Mouse (Mus musculus): ENCODE results near the gene Ccdc88c.
A peak's percentile ranks its signal among the peaks of the same experiment; 100 is the strongest.

Ccdc88c gene

DNA sequence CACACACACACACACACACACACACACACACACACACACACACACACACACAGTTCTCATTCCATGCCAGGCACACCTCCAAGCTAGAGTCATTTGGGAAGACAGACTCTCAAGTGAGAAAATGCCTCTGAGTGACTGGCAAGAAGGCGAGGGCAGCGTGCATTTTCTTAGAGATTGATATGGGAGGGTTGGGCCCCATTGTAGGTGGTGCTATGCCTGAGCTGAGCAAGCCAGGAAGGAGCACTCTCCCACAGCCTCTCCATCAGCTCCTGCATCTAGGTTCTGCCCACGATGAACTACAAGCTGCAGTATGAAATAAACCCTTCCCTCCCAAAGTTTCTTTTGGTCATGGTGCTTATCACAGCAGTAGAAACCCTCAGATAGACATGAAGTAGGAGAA lies 63.6 kb downstream of the Ccdc88c start:
- DNase-seq, result no peak

DNA sequence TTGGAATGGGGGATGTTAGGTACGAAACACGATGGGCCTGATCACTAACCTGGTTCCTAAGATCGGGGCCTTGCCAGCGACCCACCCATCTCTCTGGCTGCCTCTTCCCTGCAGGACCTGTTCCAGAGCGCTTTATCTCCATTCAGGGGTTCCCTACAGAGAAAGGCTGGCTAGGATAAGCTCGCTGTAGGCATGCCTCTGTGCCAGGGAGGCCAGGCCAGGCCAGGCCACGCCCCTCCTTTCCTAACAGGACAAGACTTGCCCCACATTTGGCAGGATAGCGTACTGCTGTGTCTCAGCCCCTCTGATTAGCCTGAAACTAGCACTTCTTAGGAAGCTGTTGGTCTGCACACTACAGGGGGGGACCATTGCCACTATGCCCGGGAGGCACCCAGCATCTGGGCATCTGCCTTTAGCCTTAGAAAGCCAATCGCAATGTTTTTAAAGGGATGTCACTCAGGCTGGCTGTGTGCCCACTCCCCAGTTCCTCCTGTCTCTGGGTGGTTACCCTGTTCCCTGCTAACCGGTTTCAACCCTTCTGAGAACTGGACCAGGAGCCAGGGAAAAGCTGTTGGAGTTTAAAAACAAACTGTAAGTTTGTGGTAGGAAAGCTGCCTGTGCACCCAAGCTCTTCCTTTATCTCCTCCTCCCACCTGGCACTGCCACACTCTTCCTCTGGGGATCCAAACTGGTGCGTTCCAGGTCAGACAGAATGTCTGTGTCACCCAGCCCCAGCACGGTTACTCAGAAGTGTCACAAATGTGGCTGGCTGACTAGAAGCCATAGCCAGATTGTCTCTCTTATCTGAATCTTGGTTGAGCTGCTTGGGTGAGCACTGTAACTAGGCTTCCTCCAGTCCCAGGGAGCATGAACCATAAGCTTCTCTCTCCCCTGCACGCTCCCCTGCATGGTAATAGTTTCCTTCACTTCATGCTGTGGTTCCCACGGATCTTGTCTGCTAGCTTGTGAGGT lies 69.9 kb downstream of the Ccdc88c start:
- DNase-seq, result no peak

DNA sequence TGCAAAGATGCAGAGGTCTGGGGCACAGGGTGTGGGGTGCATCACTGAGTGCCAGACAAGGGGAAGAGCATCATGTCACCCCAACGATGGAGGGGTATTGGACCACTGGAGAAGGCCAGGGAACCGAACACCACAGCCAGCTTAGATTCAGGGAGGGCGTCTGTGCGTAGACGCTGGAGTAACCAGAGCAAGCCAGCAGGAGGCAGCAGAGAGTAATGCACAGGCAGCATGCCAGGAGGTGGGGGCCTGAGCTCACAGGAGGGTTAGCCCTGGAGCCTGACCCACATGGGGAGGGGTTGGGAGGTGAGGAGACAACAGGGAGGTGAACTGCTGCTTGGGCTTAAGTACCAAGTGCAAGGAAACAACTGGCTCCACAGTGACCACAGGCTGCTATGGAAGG lies 70.8 kb downstream of the Ccdc88c start:
- DNase-seq, result peak; percentile 77

- no peak for DNase-seq
These were observed 71.6 kb downstream of the Ccdc88c start for GRCm38 (mm10) chr12:100957257-100957656.

GRCm38 (mm10) chr12:100956825-100957224 lies 72.0 kb downstream of the Ccdc88c start:
- no peak for DNase-seq

- DNase-seq, result no peak
These were observed 72.8 kb downstream of the Ccdc88c start for GRCm38 (mm10) chr12:100956028-100956427.

GRCm38 (mm10) chr12:100953926-100954325 lies 74.9 kb downstream of the Ccdc88c start:
- no peak for DNase-seq

- DNase-seq, result peak; percentile 83
These were observed 76.5 kb downstream of the Ccdc88c start for GRCm38 (mm10) chr12:100952193-100952931.

DNA sequence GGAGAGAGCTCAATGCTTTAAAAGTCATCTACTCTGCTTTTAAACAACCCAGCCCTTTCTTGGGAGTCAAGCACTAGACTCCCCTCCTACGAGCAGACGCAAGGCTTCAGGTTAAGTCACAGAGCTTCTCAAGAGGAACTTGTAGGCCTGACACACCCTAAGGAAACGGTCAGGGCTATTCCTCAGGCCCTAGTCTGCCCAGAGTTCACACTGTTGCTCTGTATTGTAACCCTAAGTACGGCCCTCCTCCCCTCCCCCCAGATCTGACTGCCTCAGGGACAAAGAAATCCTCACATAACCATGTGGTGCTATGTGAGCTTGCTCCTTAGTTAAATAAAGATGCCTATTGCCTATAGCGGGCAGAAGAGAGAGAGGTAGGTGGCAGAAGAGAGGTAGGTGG lies 79.7 kb downstream of the Ccdc88c start:
- no peak for DNase-seq

GRCm38 (mm10) chr12:100948021-100948420 lies 80.8 kb downstream of the Ccdc88c start:
- DNase-seq, result no peak

GRCm38 (mm10) chr12:100945948-100946347 lies 82.9 kb downstream of the Ccdc88c start:
- DNase-seq, result no peak

- DNase-seq, result no peak
These were observed 83.4 kb downstream of the Ccdc88c start for GRCm38 (mm10) chr12:100945501-100945900.

DNA sequence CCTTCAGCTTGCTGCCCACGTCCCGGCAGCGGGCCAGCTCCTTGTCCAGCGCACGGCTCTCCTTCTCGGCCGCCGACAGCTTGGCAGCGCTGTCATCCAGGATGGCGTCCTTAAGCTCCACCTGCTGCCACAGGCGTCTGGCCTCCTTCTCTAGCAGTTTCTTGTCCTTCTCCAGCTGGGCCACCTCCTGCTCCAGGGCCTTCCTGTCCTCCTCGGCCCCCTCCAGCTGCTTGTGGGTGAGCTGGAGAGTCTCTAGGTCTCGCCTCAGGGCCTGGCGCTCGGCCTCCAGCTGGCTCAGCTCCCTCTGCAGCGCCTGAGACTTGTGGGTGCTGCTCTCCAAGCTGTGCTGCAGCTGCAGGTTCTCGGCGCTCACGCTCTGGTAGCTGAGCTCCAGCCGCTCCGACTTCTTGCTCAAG lies 83.9 kb downstream of the Ccdc88c start:
- DNase-seq, result no peak

DNA sequence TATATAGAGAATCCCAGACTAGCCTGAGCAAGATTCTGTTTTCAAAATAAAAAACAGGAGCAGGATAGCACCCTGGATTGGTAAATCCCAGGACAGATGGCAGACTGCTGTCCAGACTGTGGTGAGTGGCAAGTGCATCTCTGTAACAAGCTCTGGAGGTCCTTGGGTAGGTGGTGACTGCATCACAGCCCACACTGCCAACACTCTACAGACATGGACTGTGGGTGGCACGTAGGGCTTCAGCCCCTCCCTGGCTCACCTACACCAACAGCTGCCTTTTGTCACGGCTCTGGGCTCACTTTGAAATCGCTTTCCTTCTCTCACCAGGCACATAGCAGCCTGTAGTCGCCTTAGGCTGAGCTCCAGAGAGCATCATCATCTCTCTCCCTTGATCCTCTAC lies 85.7 kb downstream of the Ccdc88c start:
- no peak for DNase-seq

GRCm38 (mm10) chr12:100941361-100941760 lies 87.5 kb downstream of the Ccdc88c start:
- DNase-seq, result no peak

- DNase-seq, result no peak
These were observed 91.2 kb downstream of the Ccdc88c start for GRCm38 (mm10) chr12:100937441-100938360.

DNA sequence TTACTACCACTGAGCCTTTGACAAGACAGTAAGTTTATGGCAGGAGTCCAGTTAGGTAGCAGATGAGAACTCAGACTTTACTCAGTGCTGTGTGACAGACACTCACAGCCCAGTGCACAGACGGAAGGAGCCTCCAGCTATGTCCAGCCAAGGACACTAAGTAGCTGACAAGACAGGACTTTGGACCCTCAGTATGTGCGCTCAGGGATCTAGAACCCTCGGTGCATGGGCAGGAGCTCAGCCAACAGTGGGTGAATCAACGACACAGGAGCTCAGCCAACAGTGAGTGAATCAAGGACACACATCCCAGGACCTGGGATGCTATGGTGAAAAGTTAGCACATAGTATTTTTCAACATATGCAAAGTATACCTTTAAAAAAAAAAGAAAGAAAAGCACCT lies 92.1 kb downstream of the Ccdc88c start:
- no peak for DNase-seq

DNA sequence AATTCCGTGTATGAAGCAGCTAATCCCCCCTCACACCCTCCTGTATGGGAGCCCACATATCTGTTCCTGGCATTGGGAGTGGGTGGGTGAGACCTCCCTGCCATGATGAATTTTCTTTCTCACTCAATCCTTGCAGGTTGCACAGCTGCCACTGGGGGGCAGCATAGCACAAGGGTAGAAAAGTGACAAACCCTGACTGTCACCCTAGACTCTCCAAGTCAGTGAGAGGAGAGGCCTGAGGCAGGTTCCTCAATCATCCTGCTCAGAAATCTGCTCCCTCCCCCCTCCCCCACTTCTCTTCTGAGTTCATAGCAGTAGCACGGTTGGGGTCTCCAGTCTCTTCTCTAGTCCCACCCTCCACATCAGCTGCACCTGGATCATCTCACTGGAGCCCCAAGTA lies 92.7 kb downstream of the Ccdc88c start:
- peak; percentile 80 for DNase-seq

DNA sequence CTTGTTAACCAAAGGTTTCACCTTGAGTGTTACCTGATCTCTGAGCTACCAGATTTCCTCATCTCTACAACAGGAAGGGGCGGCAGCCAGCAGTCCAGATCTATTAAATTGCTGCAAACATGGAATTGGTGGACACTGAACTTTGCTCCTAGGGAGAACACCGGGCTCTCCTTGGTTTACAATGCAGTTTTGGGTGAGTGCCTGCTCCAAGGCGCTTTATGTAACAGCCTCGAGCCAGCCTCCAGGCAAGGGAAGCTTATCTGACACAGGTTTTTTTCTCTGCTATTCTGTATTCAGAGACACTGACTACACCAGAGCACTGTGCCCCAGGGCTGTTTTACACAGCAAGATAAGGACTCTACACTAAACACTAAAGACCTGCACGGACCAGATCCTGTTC lies 94.1 kb downstream of the Ccdc88c start:
- DNase-seq, result no peak

GRCm38 (mm10) chr12:100931653-100932052 lies 97.2 kb downstream of the Ccdc88c start:
- DNase-seq, result no peak

DNA sequence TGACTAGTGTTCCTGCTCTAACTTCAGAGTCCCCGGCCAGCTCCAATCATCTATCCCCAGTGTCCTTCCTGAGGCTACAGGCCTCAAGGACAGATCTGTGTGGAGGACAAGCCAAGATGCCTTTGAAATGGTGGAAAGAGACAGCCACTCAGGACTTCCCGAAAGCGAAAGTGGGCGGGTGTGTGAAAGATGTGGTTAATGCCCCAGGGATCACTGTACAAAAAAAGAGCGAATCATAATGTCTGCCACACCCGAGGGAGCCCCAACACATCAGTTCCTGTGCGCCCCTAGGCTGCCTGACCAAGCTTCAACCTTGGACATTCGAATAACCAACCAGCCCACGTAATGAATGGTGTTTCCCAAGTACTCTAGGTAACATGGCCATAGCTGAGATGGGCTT lies 100.6 kb downstream of the Ccdc88c start:
- DNase-seq, result no peak
